ENCODE assay signal across 8 mouse cellular contexts in the genomic region with DNA sequence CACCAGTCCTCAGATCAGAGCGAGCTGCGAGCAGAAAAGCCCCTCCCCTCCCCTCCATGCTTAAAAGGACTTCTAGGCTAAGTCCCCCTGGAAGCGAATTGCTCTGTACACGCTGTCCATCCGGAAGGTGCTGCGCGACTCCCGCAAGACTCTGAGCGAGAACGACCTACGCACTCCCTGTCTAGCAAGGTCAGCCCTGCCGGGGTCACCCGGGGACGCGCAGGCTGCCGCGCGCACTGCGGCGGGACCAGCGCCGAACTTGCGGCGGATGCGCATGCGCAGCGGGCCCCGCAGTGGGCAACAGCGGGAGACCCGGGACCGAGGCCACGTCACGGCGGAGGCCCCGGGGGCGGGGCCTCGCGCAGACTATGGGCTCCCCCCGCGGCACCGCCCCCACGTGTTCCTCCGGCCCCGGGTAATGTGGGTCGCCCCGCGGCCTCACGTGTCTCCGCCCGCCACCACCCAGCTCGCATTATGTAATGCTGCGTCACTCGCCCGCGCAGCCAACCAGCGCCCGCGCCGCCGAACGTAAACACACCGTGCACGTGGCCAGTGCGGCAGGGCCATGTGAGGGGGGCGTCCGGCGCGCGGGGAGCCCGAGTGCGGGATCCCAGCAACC. TPM values are rescaled to one million over a fixed set of nuclear protein-coding genes. Genes with fewer than 3 reads are reported as not detected.
DNase-seq lines count a peak whose midpoint lies in the region; ATAC-seq and TF ChIP-seq lines count a peak whose summit lies in the region.

No protein-coding gene starts in this region.

- H3K4me3 ChIP-seq in cortical plate, adult 2 months (ENCODE audit: insufficient read depth, low read length): peak overlapping the region; percentile 73

- TF ChIP-seq CTCF in cortical plate, adult 2 months (IDR thresholded peaks at IDR 0.05; ENCODE audit: extremely low read depth, insufficient read depth, low read length): no peak

- peak; percentile 80 for ATAC-seq in activated CD4-positive, CD25-positive, alpha-beta regulatory T cell, adult 4 months
- peak; percentile 80 for ATAC-seq in inflammation-experienced regulatory T-cells, adult 6 months
- peak; percentile 81 for ATAC-seq in megakaryocyte-erythroid progenitor cell, adult 5-6 weeks (replicated peaks; ENCODE audit: low FRiP score, low TSS enrichment, poor library complexity, severe bottlenecking)

- intact Hi-C loops in left cerebral cortex, postnatal 10 days (cut with DNase I): no loop called here

- H3K27ac ChIP-seq in cortical plate, adult 2 months (ENCODE audit: insufficient read depth, low read length): peak overlapping the region; percentile 100

- DNase-seq in gastrocnemius, postnatal 10 days: peak; percentile 98
- peak; percentile 96 to 99 for DNase-seq in left cerebral cortex, postnatal 10 days (ENCODE audit: extremely low spot score in 1 of 2, low spot score in 2 of 2)
- peak; percentile 95 for DNase-seq in right cerebral cortex, postnatal 25 days
- peak; percentile 97 for DNase-seq in urinary bladder, postnatal 4 days (ENCODE audit: low spot score in 2 of 2)

- TF ChIP-seq POLR2A in cortical plate, adult 2 months (IDR thresholded peaks at IDR 0.05; ENCODE audit: extremely low read depth, insufficient read depth, low read length): peak; percentile 44; the same call in 1 of the 2 replicates

- no peaks in the 10 kb centered on the region for H3K4me1 ChIP-seq in cortical plate, adult 2 months (ENCODE audit: control insufficient read depth, insufficient read depth, low read length)

RNA-seq across cellular contexts. Expression of a gene that starts 0.7 kb away (rescaled TPM):
- polyA plus RNA-seq in activated CD4-positive, CD25-positive, alpha-beta regulatory T cell, adult 4 months (2017; shearing (Covaris generic)): 10 to 100 TPM; 11.0 to 12.2 TPM
- 58.5 and 60.2 TPM in 2 replicates for polyA plus RNA-seq in cortical plate, adult 2 months (2012; rRNA removed)
- 10 to 100 TPM; 58.4 to 60.2 TPM for total RNA-seq in gastrocnemius, postnatal 10 days (2021)
- 10 to 100 TPM in 2 of 3 experiments, 1 to 10 TPM in 1; 8.5 to 15.0 (median 13.0) TPM for polyA plus RNA-seq in inflammation-experienced regulatory T-cells, adult 6 months (2017; shearing (Covaris generic))
- total RNA-seq in left cerebral cortex, postnatal 10 days (2021): 10 to 100 TPM; 50.1 to 57.3 TPM
- 10.4 and 12.6 TPM in 2 replicates for total RNA-seq in megakaryocyte-erythroid progenitor cell, adult 5-6 weeks (2014; fragmentation: Nextera tagmentation)
- 10.6 and 15.5 TPM in 2 replicates for total RNA-seq in megakaryocyte-erythroid progenitor cell, adult 5-6 weeks (2017)

RNA-seq across cellular contexts. Expression of a gene that starts 32.7 kb away (rescaled TPM):
- 10 to 100 TPM; 27.5 to 30.6 TPM for polyA plus RNA-seq in activated CD4-positive, CD25-positive, alpha-beta regulatory T cell, adult 4 months (2017; shearing (Covaris generic))
- polyA plus RNA-seq in cortical plate, adult 2 months (2012; rRNA removed): 148 and 152 TPM in 2 replicates
- 10 to 100 TPM; 38.4 to 40.6 TPM for total RNA-seq in gastrocnemius, postnatal 10 days (2021)
- 10 to 100 TPM; 23.8 to 32.7 (median 27.0) TPM for polyA plus RNA-seq in inflammation-experienced regulatory T-cells, adult 6 months (2017; shearing (Covaris generic))
- total RNA-seq in left cerebral cortex, postnatal 10 days (2021): 10 to 100 TPM; 78.4 to 83.4 TPM
- 16.1 and 19.4 TPM in 2 replicates for total RNA-seq in megakaryocyte-erythroid progenitor cell, adult 5-6 weeks (2014; fragmentation: Nextera tagmentation)
- total RNA-seq in megakaryocyte-erythroid progenitor cell, adult 5-6 weeks (2017): 9.0 and 11.5 TPM in 2 replicates

RNA-seq across cellular contexts. Expression of a gene that starts 33.0 kb away (rescaled TPM):
- polyA plus RNA-seq in activated CD4-positive, CD25-positive, alpha-beta regulatory T cell, adult 4 months (2017; shearing (Covaris generic)): 1,000 to 10,000 TPM; 1,091 to 1,098 TPM
- 324 and 336 TPM in 2 replicates for polyA plus RNA-seq in cortical plate, adult 2 months (2012; rRNA removed)
- total RNA-seq in gastrocnemius, postnatal 10 days (2021): 100 to 1,000 TPM; 921 to 934 TPM
- polyA plus RNA-seq in inflammation-experienced regulatory T-cells, adult 6 months (2017; shearing (Covaris generic)): 1,000 to 10,000 TPM in 2 of 3 experiments, 100 to 1,000 TPM in 1; 763 to 1,029 (median 1,027) TPM
- total RNA-seq in left cerebral cortex, postnatal 10 days (2021): 100 to 1,000 TPM; 585 to 608 TPM
- total RNA-seq in megakaryocyte-erythroid progenitor cell, adult 5-6 weeks (2014; fragmentation: Nextera tagmentation): 2,368 and 2,511 TPM in 2 replicates
- total RNA-seq in megakaryocyte-erythroid progenitor cell, adult 5-6 weeks (2017): 2,162 and 2,291 TPM in 2 replicates

Comparison
In these comparisons a context has a peak if more than half of its experiments do, and no peak if none do; other contexts are left out.
1. Peak in every context shown above with its lines: DNase-seq, ATAC-seq, H3K4me3 ChIP-seq and H3K27ac ChIP-seq.